Mouse (Mus musculus) T-helper 17 cell (primary cell): ENCODE results near the gene Arhgef33.
"Not testable (repeated sequence)": the region's sequence is repeated elsewhere in the genome, so short reads cannot be mapped to it uniquely, and the experiment has no call there.

Source experiments
- in situ Hi-C, 2 experiments: fragments of 300-600 bp; cut with MboI, MseI; formaldehyde crosslinking; loops; 1 replicate in 1 of 2; 2 replicates in 1 of 2; pipeline ENCODE4 v1.15.1; 2025; ENCODE audit warnings: high pct_unique_total_duplicates in 2 of 2

The Arhgef33 gene

DNA sequence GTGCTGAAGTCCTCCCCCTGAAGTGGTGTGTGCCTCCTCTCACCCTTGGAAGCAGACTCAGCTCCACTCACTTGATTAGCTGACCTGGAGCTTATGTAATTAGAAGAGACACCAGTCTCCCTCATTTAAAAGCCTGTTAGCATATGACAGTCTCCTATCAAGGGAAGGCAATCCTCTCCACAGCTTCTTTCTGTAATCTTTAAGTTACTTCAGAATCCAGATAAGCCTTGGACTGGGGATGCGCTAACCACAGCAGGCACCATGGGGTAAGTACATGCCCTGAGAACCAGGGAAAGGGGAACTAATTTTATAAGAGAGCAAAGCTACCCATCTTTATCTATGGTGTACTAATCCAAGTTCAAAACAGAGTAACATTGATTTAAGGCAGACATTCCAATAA lies at the start of gene Arhgef33:
Arhgef33 (plus strand) TSS at position 157 of the 400 bp plus-strand sequence.
- in situ Hi-C loops: loop anchor here in 1 of 2 experiments (5.0 kb wide), 1 partner anchor 250 kb away; no protein-coding TSS in a partner anchor

GRCm38 (mm10) chr17:80267065-80267464 lies 40.1 kb upstream of the Arhgef33 start:
- in situ Hi-C loops: no loop called here

- in situ Hi-C loops: no loop called here
Observed at GRCm38 (mm10) chr17:80268151-80268550, 39.1 kb upstream of the Arhgef33 start.

- in situ Hi-C loops: not testable (repeated sequence)
Observed at GRCm38 (mm10) chr17:80270622-80271021, 36.6 kb upstream of the Arhgef33 start.

GRCm38 (mm10) chr17:80278255-80278654 lies 29.0 kb upstream of the Arhgef33 start:
- in situ Hi-C loops: no loop called here

DNA sequence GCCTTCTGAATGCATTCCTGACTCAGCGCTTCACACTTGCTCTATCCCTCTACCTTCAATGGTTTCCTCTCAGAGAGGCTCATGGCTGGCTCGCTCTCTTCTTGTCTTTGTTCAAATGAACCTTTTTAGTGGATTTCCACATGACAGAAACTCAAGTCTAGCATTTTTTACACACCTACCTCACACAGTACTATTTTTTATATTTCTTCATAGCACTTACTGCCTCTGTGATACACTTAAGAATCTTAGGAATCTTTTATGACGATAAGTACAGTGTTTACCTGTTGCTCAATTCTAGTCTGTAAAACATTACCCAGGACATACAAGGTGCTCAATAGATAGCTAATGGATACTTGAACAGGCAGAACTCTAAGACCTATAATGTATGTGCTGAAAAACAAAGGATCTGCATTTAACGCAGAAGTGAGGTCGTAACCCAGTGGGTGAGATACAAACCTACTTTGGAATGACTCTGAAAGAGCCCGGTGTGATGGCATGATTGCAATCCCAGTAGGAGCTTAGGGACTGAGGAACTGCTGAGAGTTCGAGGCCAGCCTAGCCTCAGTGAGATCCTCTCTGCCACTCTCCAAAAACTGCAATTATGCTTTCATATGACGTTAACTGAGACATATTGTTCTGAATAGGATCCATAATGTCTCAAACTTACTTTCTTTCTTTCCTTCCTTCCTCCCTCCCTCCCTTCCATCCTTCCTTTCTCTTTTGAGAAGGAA lies 27.7 kb upstream of the Arhgef33 start:
- in situ Hi-C loops: no loop called here

DNA sequence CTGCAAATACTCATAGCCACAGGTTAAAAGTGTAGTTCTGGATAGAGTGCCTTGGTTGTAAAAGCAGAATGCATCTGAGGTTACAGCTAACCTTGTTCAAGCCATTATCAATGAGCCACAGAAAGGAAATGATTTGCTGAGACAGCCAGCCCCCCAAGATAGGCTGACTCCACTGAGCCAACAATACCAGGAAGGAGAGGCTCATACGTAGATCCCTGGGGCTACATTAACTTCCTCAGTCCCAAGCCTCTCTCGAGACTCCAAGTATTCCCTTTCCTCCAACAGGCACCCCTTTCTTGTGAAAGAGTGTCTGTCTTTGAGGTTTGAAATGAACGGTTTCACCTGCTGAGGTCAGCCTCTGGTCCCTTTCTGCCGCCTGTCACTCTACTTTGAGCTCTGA lies 22.8 kb upstream of the Arhgef33 start:
- in situ Hi-C loops: no loop called here

DNA sequence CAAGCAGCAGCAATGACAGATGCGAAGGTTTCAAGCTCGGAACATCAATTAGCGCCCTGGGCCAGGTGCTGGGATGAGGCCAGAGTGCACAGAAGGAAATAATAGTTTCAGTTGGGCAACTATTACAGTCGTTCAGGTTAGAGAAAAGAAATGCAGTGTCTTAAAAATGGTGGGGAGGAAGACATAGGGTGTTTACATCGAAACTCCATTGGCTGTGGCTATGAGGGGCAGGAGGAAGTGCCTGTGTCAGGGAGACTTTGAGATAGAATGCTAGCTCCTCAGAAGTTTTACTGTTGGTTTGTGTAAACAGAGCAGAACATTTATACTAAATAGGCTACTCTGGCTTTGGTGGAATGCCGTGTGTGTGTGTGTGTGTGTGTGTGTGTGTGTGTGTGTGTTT lies 19.2 kb upstream of the Arhgef33 start:
- in situ Hi-C loops: loop anchor here in 1 of 2 experiments (5.0 kb wide), 1 partner anchor 84 kb away; the partner anchor contains the start of gene Gm10190

GRCm38 (mm10) chr17:80289280-80290073 lies 17.7 kb upstream of the Arhgef33 start:
- in situ Hi-C loops: loop anchor here (5.0 to 10.0 kb wide), 3 partner anchors 38 to 275 kb away; partner anchors contain the start of gene Gm10190 (in 1 of the 2)

GRCm38 (mm10) chr17:80290074-80290657 lies 17.0 kb upstream of the Arhgef33 start, which contains the start of the genes Morn2 and Dhx57:
Morn2 (plus strand) TSS chr17:80290203.
Dhx57 (minus strand) TSS chr17:80290476.
- in situ Hi-C loops: loop anchor here (5.0 to 10.0 kb wide), 2 partner anchors 37 to 275 kb away; no protein-coding TSS in a partner anchor

GRCm38 (mm10) chr17:80291148-80291547 lies 16.1 kb upstream of the Arhgef33 start:
- in situ Hi-C loops: loop anchor here (5.0 to 10.0 kb wide), 2 partner anchors 36 to 274 kb away; no protein-coding TSS in a partner anchor

DNA sequence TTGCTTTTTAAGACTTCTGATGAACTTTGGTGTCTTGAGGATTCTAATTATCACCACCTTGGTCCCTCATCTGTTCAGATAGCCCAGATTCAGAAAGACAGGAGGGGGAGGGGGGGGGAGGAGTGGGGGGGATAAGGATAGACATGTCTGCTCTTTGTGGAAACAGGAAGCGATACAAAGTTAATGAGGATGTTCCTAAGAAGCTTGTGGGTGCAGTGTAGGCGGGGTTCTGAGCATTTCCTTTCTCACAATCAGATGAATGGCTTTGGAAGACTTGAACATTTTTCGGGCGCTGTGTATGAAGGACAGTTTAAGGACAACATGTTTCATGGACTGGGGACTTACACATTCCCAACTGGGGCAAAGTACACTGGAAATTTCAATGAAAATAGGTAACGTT lies 11.9 kb upstream of the Arhgef33 start:
- in situ Hi-C loops: loop anchor here in 1 of 2 experiments (10.0 kb wide), 1 partner anchor 270 kb away; no protein-coding TSS in a partner anchor

DNA sequence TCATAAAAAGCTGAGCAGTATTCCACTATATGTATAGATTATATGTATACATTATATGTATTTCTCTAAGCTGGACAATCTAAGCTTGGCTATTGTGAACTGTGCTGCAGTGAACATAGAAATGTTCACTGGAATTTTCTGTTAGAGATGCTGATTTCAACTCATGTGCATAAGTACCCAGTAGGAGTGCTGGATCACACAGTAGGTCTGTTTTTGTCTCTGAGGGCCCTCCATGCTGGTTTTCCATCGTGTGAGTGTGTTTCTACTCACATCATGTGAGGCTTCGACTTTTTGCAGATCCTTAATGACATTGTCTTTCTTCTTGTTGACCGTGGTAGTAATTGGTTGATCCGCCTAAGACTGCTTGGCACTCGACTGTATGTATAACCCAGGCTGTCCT lies 8.4 kb upstream of the Arhgef33 start:
- in situ Hi-C loops: loop anchor here in 1 of 2 experiments (10.0 kb wide), 1 partner anchor 266 kb away; no protein-coding TSS in a partner anchor

DNA sequence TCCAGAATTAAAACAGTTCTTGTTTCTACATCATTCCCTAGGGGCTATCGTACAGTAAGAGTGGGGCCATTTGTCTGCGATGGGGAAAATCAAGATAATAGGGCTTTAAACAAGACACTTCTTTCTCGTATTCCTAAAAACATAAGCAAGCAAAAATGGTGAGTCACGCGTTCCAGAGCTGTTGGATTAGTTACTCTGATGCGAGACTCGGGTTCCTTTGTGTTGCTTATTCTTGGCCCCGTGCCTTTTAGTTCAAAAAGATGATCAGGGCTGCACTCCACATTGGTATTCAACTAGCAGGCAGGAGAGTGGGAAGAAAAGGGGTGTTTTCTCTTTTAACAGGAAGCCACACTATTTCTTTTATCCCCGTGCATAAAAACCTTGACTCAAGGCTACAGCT lies 4.6 kb downstream of the Arhgef33 start:
- in situ Hi-C loops: no loop called here

- in situ Hi-C loops: no loop called here
Observed at GRCm38 (mm10) chr17:80312405-80312804, 5.2 kb downstream of the Arhgef33 start.

DNA sequence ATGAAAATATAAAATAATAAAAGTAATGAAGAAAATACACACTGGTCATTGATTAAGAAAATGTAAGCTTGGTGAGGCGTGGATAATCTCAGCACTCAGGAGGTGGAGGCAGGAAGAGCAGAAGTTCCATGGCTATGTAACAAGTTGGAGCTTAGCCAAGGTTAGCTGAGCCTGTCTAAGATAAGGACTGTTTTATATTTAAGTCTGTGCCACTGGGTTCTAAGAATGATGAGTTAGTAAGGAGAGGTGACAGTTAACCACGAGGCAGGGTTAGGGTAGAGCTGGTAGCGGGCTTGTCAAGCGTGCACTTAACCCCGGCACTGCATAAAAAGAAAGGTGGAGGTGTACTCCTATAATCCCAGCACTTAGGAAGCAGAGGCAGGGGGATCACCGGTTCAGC lies 15.0 kb downstream of the Arhgef33 start:
- in situ Hi-C loops: no loop called here

GRCm38 (mm10) chr17:80323015-80323414 lies 15.8 kb downstream of the Arhgef33 start:
- in situ Hi-C loops: no loop called here

- in situ Hi-C loops: no loop called here
Observed at GRCm38 (mm10) chr17:80323658-80324057, 16.5 kb downstream of the Arhgef33 start.

GRCm38 (mm10) chr17:80324521-80324920 lies 17.3 kb downstream of the Arhgef33 start:
- in situ Hi-C loops: no loop called here

DNA sequence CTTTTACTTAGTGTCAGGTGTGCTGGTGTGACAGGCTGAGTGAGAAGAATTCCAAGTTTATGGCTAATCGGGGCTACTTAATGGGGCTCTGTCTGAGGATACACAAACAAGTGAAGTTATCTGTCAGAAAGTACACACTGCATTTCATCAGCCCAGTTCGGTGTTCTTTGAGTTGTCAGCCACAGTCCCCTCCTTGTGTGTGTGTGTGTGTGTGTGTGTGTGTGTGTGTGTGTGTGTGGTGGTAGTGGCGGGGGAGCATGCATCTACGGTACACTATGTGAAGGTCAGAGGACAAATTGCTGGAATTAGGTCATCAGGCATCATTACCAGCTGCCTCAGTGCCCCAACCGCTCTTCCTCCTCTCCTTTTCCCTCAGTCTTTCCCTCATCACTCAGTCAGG lies 18.2 kb downstream of the Arhgef33 start:
- in situ Hi-C loops: loop anchor here in 1 of 2 experiments (5.0 kb wide), 1 partner anchor 33 kb away; the partner anchor contains the start of genes Dhx57 and Morn2

GRCm38 (mm10) chr17:80326431-80326830 lies 19.2 kb downstream of the Arhgef33 start:
- in situ Hi-C loops: loop anchor here in 1 of 2 experiments (5.0 kb wide), 1 partner anchor 34 kb away; the partner anchor contains the start of genes Dhx57 and Morn2
